Mouse (Mus musculus) CH12.LX (cell line): ENCODE data around the gene Srsf9. TPM values are rescaled to one million over a fixed set of nuclear protein-coding genes. Genes with fewer than 3 reads are reported as not detected.
A peak's percentile ranks its signal among the peaks of the same experiment; 100 is the strongest.
"Not testable (repeated sequence)": the region's sequence is repeated elsewhere in the genome, so short reads cannot be mapped to it uniquely, and the experiment has no call there.

Source experiments
- DNase-seq: peaks from one replicate; pipeline ENCODE4 v3.0.0-alpha.2; 2013; ENCODE audit errors: extremely low read depth
- H3K27ac ChIP-seq: 2 replicates; pipeline ENCODE4 v1.5.1; 2012; ENCODE audit warnings: low read depth, mild to moderate bottlenecking, control low read depth, moderate library complexity; ENCODE audit not compliant: insufficient read depth
- H3K27me3 ChIP-seq: replicated peaks from 2 replicates; pipeline ENCODE3; 2012; ENCODE audit warnings: inconsistent platforms
- H3K36me3 ChIP-seq, 2 experiments: replicated peaks in 1 of 2; 2 replicates each; pipeline versions ENCODE3 to v1.6.1; 2012; ENCODE audit warnings: inconsistent platforms in 1 of 2, low read length in 1 of 2, mild to moderate bottlenecking in 1 of 2, mixed read lengths in 1 of 2, moderate library complexity in 1 of 2; ENCODE audit not compliant: control insufficient read depth in 1 of 2, insufficient read depth in 1 of 2
- H3K4me1 ChIP-seq, 2 experiments: 2 replicates each; pipeline ENCODE4 v1.6.1; 2012; ENCODE audit warnings: inconsistent platforms in 1 of 2, moderate library complexity in 1 of 2; ENCODE audit not compliant: insufficient read depth in 2 of 2, control insufficient read depth in 1 of 2
- H3K4me2 ChIP-seq: 2 replicates; pipeline ENCODE4 v1.6.1; 2012; ENCODE audit warnings: low read depth, mild to moderate bottlenecking, control low read depth; ENCODE audit not compliant: poor library complexity, insufficient read depth, severe bottlenecking
- H3K4me3 ChIP-seq, 3 experiments: fragments of 150-350 bp in 1 of 3; sonication (generic) in 1 of 3; replicated peaks in 1 of 3; 2 replicates each; pipeline versions ENCODE3 to v1.5.1; 2011 to 2012; ENCODE audit warnings: low read depth in 2 of 3, low read length in 2 of 3, mild to moderate bottlenecking in 2 of 3, moderate library complexity in 2 of 3, control low read depth in 1 of 3, improper control_type of control experiment in 1 of 3, inconsistent platforms in 1 of 3, mixed read lengths in 1 of 3; ENCODE audit not compliant: poor library complexity in 1 of 3
- H3K79me2 ChIP-seq: replicated peaks from 2 replicates; pipeline ENCODE4 v1.6.1; 2012; ENCODE audit warnings: mild to moderate bottlenecking, moderate library complexity; ENCODE audit not compliant: control insufficient read depth, poor library complexity, insufficient read depth, severe bottlenecking; ENCODE audit errors: extremely low read depth
- H3K9ac ChIP-seq: 2 replicates; pipeline ENCODE4 v1.6.1; 2012; ENCODE audit warnings: low read depth, mild to moderate bottlenecking, control low read depth, moderate library complexity; ENCODE audit not compliant: insufficient read depth
- H3K9me3 ChIP-seq: replicated peaks from 2 replicates; pipeline ENCODE3; 2012; ENCODE audit warnings: low read length, inconsistent platforms, mixed read lengths
- CHD2 ChIP-seq: IDR thresholded peaks from 2 replicates; pipeline ENCODE4 v1.6.1; 2011; ENCODE audit warnings: low read length, improper control_type of control experiment
- EP300 ChIP-seq: IDR thresholded peaks from 2 replicates; pipeline ENCODE4 v1.6.1; 2011; ENCODE audit warnings: low read length, improper control_type of control experiment
- HCFC1 ChIP-seq: IDR thresholded peaks from 2 replicates; pipeline ENCODE4 v1.6.1; 2012; ENCODE audit warnings: low read depth, mild to moderate bottlenecking, inconsistent platforms, low read length, improper control_type of control experiment
- IRF4 ChIP-seq: IDR thresholded peaks from 2 replicates; pipeline ENCODE4 v1.6.1; 2014; ENCODE audit warnings: low read depth, mild to moderate bottlenecking, inconsistent platforms, low read length, improper control_type of control experiment
- JUN ChIP-seq: IDR thresholded peaks from 2 replicates; pipeline ENCODE4 v1.6.1; 2011; ENCODE audit warnings: low read depth, mild to moderate bottlenecking, low read length, improper control_type of control experiment, moderate library complexity; ENCODE audit not compliant: insufficient read depth
- KAT2A ChIP-seq: IDR thresholded peaks from 2 replicates; pipeline ENCODE4 v1.6.1; 2012; ENCODE audit warnings: low read length, improper control_type of control experiment, inconsistent platforms; ENCODE audit not compliant: insufficient replicate concordance
- MAZ ChIP-seq: IDR thresholded peaks from 2 replicates; pipeline ENCODE4 v1.6.1; 2012; ENCODE audit warnings: low read depth, mild to moderate bottlenecking, inconsistent platforms, low read length, improper control_type of control experiment, moderate library complexity
- MXI1 ChIP-seq: IDR thresholded peaks from 2 replicates; pipeline ENCODE4 v1.6.1; 2011; ENCODE audit warnings: mild to moderate bottlenecking, low read depth, low read length, improper control_type of control experiment
- NRF1 ChIP-seq: IDR thresholded peaks from 2 replicates; pipeline ENCODE4 v1.6.1; 2014; ENCODE audit warnings: low read depth, mild to moderate bottlenecking, inconsistent platforms, low read length, improper control_type of control experiment, moderate library complexity
- PAX5 ChIP-seq: IDR thresholded peaks from 2 replicates; pipeline ENCODE4 v1.6.1; 2012; ENCODE audit warnings: low read length, inconsistent platforms, mixed read lengths
- POLR2A ChIP-seq: IDR thresholded peaks from 2 replicates; pipeline ENCODE4 v1.6.1; 2011; ENCODE audit warnings: low read depth, mild to moderate bottlenecking, improper control_type of control experiment, low read length
- UBTF ChIP-seq: IDR thresholded peaks from 2 replicates; pipeline ENCODE4 v1.6.1; 2012; ENCODE audit warnings: low read depth, mild to moderate bottlenecking, inconsistent platforms, low read length, improper control_type of control experiment, moderate library complexity
- USF2 ChIP-seq: conservative IDR thresholded peaks from 2 replicates; pipeline ENCODE4 v1.6.1; 2011; ENCODE audit warnings: low read depth, low read length, improper control_type of control experiment
- ZNF384 ChIP-seq: IDR thresholded peaks from 2 replicates; pipeline ENCODE4 v1.6.1; 2012; ENCODE audit warnings: low read depth, low read length, improper control_type of control experiment, inconsistent platforms
- dilution Hi-C: fragments of 300-500 bp; cut with MboI; formaldehyde crosslinking; loops from 2 replicates; pipeline ENCODE4 v1.14.3; 2020; ENCODE audit warnings: low sequenced_read_pairs; ENCODE audit not compliant: extremely low pct_unique_long_range_greater_than_20kb, extremely low pct_ligation_motif_present
- in situ Hi-C: fragments of 300-500 bp; cut with MboI; formaldehyde crosslinking; loops from 3 replicates; pipeline ENCODE4 v1.14.3; 2019; ENCODE audit warnings: low sequenced_read_pairs, low pct_ligation_motif_present, low pct_unique_long_range_greater_than_20kb, mixed read lengths
- polyA plus RNA-seq: library from polyadenylated mRNA; unstranded; fragments of >175 nt; gene quantifications from 2 replicates; pipeline ENCODE4 v1.2.1, GENCODE M21; 2012; ENCODE audit warnings: low read depth; ENCODE audit not compliant: insufficient read length
- total RNA-seq, 2 experiments: library from RNA; depleted of rRNA; stranded (reverse); fragments of 300-350 nt in 1 of 2; fragments of >200 nt in 1 of 2; gene quantifications; 2 replicates each; pipeline ENCODE4 v1.2.3; 2012 to 2014

The Srsf9 gene
- total and polyA plus RNA-seq, 3 experiments: 73.4 to 130 (median 117) TPM

DNA sequence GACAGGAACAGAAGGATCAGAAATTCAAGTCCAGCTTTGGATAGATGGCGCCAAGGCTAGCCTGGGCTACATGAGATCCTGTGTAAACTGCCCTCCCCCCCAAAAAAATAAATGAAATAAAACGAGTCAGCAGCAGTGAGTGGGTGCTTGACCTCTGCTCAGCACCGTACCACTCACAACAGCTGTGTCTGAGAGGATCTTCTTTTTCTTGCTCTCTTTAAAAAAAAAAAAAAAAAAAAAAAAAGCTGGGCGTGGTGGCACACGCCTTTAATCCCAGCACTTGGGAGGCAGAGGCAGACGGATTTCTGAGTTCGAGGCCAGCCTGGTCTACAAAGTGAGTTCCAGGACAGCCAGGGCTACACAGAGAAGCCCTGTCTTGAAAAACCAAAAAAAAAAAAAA, 24.8 kb upstream of the Srsf9 start:
- in situ Hi-C loops: loop anchor here (5.0 kb wide), 1 partner anchor 40 kb away; the partner anchor contains the start of genes Gatc and Triap1
- TF ChIP-seq ZNF384: peak; percentile 51
- H3K27me3 ChIP-seq, dilution Hi-C loops, H3K4me2 ChIP-seq, H3K9ac ChIP-seq, H3K4me3 ChIP-seq, DNase-seq, H3K9me3 ChIP-seq, H3K27ac ChIP-seq: not testable (repeated sequence)
- peaks cover 0 to 22% of the 10 kb centered on the region in 2 experiments; a peak in 3 of 4 replicates for H3K4me1 ChIP-seq
- peaks cover 12 to 25% of the 10 kb centered on the region in 2 experiments for H3K36me3 ChIP-seq
- peaks cover 18% of the 10 kb centered on the region for H3K79me2 ChIP-seq

DNA sequence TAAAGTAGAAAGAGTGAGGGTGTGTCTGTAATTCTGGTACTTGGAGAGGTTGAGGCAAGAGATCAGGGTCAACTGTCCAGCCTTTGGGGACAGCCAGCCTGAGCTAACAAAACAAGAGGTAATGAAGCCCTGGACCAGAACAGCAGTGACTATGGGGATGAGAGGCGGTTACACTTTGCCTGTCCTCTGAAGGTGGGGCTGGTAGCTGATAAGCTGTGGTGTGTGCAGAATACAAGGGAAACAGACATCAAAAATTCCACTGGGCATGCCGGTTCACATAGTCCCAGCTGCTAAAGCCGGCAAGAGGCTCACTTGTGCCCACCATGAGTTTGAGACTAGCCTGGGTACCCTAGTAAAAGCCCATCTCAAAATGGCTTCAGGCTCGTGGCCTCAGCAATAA, 14.6 kb upstream of the Srsf9 start:
- H3K4me1 ChIP-seq: peaks cover 0 to 4% of the 10 kb centered on the region in 2 experiments; a peak in 2 of 4 replicates
- H3K27me3 ChIP-seq: no peaks in the 10 kb centered on the region
- H3K79me2 ChIP-seq: no peaks in the 10 kb centered on the region
- dilution Hi-C loops (no loop called here), in situ Hi-C loops (no loop called here)
- no peak overlapping the region for H3K9ac ChIP-seq
- no peak overlapping the region for H3K4me3 ChIP-seq
- H3K9me3 ChIP-seq: no peaks in the 10 kb centered on the region
- H3K36me3 ChIP-seq: peaks cover 0 to 6% of the 10 kb centered on the region in 2 experiments
- no peak for DNase-seq
- H3K4me2 ChIP-seq: no peak overlapping the region
- no peak overlapping the region for H3K27ac ChIP-seq
- TF ChIP-seq MXI1: no peak
- TF ChIP-seq IRF4: no peak
- no peak for TF ChIP-seq HCFC1
- TF ChIP-seq PAX5: no peak
- no peak for TF ChIP-seq NRF1
- no peak for TF ChIP-seq CHD2
- no peak for TF ChIP-seq JUN
- no peak for TF ChIP-seq POLR2A
- no peak for TF ChIP-seq EP300
- TF ChIP-seq KAT2A: no peak
- no peak for TF ChIP-seq USF2
- no peak for TF ChIP-seq UBTF
- no peak for TF ChIP-seq MAZ
